Mouse (Mus musculus): ENCODE data around the gene Rap1gap2. TPM values are rescaled to one million over a fixed set of nuclear protein-coding genes. Genes with fewer than 3 reads are reported as not detected.
"Not testable (repeated sequence)": the region's sequence is repeated elsewhere in the genome, so short reads cannot be mapped to it uniquely, and the experiment has no call there.

The Rap1gap2 gene
- total RNA-seq, 2 experiments from 2014 or later, result 135 to 139 TPM

DNA sequence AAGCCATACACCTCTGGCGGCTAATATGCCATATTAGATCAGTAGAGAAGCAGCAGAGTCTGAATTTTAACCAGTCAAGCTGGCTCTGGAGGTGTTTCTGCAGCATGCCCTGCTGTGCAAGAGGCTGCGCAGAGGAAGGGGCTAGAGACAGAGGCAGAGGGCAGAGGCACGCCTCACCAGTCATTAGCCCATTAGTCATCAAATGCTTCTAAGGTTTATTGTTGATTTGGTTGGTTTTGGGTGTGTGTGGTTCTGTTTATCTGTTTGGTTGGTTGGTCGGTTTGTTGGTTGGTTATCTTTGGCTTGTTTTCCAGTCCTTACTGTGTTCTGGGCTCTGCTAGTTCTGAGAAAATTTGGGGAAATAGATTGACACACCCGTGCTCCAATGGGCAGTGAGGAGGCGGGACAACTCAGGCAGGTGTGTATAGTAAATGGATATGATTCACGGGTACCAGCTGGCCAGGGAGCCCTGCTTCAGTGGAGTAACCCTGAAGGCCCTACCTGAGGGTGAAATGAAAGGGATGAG is 26.8 kb downstream of the Rap1gap2 start:
- intact Hi-C loops (cut with DNase I), result no loop called here

DNA sequence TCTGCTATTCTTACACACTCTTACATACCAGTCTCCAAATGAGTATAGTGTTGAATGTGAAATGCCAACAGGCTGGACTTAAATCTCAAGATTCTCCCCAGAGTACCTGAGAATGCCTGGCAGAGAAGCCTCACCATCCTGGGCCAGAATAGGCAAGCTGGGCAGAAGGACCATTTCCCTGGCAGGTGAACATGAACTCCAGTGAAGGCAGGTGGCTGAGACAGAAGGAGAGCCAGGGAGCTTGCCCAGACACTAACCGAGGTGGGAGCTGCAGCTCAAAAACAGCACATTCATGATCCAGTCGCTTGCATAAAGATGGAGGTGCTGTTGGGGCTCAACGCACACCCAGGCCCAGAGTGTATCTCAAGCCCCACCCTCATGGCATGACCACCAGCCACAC is 28.3 kb downstream of the Rap1gap2 start:
- DNase-seq (ENCODE audit: extremely low spot score in 1 of 2, low spot score in 2 of 2), result no peak
- intact Hi-C loops (cut with DNase I), result no loop called here

More for the DNA sequence above, 26.8 kb downstream of the Rap1gap2 start:
- DNase-seq (ENCODE audit: extremely low spot score in 1 of 2, low spot score in 2 of 2), result no peak

DNA sequence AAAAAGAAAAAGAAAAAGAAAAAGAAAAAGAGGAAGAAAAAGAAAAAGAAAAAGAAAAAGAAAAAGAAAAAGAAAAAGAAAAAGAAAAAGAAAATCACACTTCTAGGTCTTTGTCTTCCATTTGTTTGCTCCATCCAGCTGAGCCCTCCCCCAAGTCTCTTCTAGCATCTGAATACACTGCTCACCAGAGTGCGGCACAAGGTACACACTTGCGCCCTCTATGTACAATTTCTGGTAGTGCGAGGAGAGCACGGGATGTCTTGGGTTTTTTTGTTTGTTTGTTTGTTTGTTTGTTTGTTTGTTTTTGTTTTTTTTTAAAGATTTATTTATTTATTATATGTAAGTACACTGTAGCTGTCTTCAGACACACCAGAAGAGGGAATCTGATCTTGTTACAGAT is 29.4 kb downstream of the Rap1gap2 start:
- DNase-seq (ENCODE audit: extremely low spot score in 1 of 2, low spot score in 2 of 2); intact Hi-C loops (cut with DNase I): not testable (repeated sequence)

DNA sequence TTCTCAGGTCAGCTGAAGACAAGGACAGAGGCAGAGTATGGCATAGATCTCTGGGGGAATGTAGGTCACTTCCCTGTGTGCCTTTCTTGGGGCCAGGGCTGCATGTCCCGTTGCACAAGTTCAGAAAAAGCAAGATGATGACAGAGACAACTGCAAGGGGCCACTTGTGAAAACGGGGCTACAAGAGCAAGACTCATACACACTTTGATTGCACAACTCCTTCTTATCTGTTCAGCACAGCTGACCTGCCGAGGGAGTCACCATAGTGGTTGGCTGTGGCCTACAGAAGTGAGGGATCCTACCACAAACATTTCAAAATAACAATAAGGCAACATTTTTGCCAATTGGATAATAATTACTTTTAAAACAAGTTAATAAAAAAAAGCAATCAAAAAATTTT is 33.6 kb downstream of the Rap1gap2 start:
- intact Hi-C loops (cut with DNase I), result no loop called here

DNA sequence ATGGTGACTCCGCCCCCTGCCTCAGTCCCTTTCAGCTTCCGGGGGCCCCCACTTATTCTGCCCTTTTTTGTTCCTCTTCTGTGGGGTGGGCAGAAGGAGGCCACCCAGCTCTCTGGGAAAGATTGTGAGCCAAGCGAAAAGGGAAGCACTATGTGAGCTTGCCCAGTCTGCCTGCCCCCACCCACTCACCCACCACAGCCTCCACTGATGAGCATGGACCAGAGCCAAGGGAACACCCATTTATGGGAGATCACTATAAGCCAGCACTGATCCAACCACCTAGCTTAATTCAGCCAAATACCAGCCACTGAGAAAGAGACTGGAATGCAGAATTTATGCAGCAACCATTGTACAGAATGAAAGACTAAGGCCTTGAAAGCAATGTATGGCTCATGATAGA is 34.8 kb downstream of the Rap1gap2 start:
- intact Hi-C loops (cut with DNase I), result no loop called here
- no peak for DNase-seq (ENCODE audit: extremely low spot score in 1 of 2, low spot score in 2 of 2)

More for the DNA sequence above, 33.6 kb downstream of the Rap1gap2 start:
- DNase-seq (ENCODE audit: extremely low spot score in 1 of 2, low spot score in 2 of 2), result no peak

DNA sequence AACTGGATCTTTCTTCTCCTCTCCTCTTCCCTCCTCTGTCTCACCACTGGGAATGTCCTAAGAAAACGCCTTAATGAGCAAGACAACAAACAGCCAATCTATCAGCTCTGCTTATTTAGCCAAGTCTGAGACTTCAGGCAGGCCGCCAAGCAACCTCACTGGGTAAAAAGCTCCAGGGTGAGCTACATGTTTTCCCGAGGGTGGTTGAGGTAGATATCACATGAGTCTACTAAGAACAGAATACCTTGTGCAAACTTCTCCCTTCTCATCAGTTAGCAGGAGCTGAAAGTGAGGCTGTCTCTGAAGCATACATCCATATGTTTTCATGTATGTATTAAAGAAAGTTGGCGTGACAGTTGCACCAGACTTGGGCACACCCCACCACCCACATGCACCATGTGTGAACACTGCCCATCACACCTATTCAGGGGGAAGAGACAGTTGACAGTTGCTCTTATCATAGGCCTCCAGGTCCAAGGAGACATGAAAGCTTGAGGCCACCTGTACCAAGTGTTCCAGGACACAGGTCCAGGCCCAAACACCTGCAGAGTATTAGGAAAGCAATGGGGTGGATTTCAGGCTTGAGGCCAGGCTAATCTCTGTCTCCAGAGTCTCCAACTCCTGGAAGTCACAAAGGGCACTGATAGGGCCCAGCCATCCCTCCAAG is 35.8 kb downstream of the Rap1gap2 start:
- intact Hi-C loops (cut with DNase I), result no loop called here
- DNase-seq (ENCODE audit: extremely low spot score in 1 of 2, low spot score in 2 of 2), result no peak

DNA sequence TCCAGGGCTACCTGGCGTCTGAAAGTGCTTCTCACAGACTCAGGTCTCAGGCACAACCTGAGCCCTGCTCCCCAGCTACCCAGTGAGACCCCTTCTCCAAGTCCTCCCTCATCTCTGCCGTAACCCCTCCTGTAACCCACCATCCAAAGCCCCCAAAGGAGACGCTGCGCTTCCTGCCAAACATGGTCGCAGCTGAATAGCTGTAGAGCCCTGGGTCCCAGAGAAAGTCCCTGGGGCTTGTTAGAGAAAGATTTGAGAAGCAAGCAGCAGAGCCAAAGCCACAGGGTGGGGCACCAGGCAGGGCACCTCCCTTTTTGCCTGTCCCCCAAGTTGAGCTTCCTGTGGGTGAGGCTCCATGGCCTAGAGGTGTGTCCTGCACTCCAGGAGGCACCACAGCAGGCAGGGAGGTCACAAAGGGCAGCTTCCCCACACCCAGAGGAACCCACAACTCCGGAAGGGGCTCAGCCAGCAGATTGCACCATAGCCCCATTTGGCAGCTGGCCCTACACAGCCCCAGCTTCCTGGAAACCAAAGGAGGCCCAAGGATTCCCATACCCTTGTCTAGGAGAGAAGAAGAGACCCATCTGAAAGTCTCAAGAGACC is 38.2 kb downstream of the Rap1gap2 start:
- intact Hi-C loops (cut with DNase I), result no loop called here

DNA sequence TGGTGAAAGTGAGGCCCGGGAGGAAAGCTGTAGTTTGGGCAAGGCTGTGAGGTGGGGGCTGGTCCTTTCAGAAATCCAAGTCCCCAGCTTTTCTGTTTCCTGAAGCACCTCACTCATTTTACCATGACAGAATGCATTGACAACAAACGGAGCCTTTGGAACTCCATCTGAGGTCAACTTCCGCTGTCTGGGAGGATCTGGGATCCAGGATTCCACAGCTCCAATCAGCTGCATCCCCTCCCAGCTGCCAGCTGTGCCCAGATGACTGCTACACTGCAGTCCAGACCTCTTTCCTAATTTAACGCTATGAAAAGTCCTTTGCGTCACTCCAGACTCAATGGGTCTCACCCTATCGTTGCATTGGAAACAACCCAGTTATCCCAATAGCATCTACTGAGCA is 41.0 kb downstream of the Rap1gap2 start:
- intact Hi-C loops (cut with DNase I), result no loop called here
- no peak for DNase-seq (ENCODE audit: extremely low spot score in 1 of 2, low spot score in 2 of 2)

More for the DNA sequence above, 38.2 kb downstream of the Rap1gap2 start:
- peak in 1 of 2 experiments; percentile 58 for DNase-seq (ENCODE audit: extremely low spot score in 1 of 2, low spot score in 2 of 2)

DNA sequence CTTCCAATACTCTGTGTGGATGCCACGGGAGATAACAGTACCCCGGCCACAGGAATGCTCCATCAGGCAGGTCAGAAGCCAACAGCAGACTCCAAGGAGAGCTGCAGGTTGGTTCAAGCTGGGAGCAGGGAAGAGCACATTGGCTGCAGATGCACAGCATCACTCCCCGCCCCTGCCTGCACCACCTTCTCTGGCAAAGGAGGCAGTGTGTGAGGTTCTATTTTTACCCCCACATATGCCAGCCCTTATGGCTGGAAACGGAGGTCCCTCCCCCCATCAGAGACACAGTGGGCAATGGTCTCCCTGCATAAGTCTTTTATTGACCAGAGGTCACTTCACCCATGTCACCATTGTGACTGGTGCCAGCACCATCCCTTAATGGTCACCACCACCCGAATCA is 42.3 kb downstream of the Rap1gap2 start:
- intact Hi-C loops (cut with DNase I), result no loop called here
- peak in 1 of 2 experiments; percentile 60 for DNase-seq (ENCODE audit: extremely low spot score in 1 of 2, low spot score in 2 of 2)

DNA sequence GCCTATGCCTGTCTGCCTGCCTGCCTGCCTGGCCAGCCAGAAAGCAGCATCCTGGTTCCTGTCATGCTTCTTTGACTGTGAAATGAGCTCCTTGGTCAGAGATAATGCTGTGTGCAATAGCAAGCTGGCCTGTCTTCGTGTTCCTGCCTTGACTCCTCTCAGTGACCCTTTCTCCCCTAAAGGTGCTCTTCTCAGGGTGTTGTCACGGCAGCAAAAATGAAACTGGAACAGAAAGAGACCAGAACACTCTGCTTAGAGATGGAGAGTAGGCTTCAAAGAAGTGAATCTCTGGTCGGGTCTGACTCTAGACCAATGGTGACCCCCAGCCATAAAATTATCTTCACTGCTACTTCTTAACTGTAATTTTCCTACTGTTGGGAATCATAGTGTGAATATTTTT is 42.7 kb downstream of the Rap1gap2 start:
- intact Hi-C loops (cut with DNase I), result no loop called here
- DNase-seq (ENCODE audit: extremely low spot score in 1 of 2, low spot score in 2 of 2), result no peak

DNA sequence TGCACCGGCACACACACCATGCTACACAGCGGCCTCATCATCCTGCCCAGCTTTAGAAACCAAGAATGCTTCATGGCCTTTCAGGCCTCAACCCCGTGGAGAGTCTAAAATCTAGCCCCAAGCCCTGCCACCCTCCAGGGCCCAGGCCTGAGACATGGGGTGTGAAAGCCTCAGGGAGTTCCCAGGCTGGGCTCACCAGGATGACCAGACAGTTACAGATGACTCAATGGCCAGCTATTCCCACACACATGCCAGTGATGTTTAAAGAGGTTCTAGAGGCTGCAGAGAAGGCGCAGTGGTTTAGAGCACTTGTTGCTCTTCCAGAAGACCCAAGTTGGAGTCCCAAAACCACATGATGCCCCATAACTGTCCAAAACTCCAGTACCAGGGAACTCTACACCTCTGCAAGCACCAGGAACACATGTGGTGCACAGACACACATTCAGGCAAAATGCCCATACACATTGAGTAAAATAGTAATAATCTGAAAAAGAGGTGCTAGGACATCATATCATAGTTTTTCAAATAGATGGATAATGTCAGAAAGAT is 44.3 kb downstream of the Rap1gap2 start:
- intact Hi-C loops (cut with DNase I), result no loop called here

DNA sequence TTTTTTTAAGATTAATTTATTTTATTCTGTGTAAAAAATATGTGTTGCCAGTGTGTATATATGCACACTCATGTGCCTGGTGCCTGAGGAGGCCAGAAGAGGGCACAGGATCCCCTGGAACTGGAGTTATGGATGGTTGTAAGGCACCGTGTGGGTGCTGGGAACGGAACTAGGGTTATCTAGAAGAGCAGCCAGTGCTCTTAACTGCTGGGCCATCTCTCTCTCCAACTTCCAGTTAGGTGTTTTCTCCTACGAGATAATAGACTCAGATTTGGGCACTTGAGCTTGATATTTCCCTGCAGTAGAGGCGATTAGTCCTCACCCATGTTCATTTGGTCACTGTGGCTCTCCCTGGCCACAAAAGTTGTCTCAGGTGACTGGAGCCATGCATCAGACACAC is 49.3 kb downstream of the Rap1gap2 start:
- intact Hi-C loops (cut with DNase I), result no loop called here
- no peak for DNase-seq (ENCODE audit: extremely low spot score in 1 of 2, low spot score in 2 of 2)

More for the DNA sequence above, 44.3 kb downstream of the Rap1gap2 start:
- DNase-seq (ENCODE audit: extremely low spot score in 1 of 2, low spot score in 2 of 2), result no peak

DNA sequence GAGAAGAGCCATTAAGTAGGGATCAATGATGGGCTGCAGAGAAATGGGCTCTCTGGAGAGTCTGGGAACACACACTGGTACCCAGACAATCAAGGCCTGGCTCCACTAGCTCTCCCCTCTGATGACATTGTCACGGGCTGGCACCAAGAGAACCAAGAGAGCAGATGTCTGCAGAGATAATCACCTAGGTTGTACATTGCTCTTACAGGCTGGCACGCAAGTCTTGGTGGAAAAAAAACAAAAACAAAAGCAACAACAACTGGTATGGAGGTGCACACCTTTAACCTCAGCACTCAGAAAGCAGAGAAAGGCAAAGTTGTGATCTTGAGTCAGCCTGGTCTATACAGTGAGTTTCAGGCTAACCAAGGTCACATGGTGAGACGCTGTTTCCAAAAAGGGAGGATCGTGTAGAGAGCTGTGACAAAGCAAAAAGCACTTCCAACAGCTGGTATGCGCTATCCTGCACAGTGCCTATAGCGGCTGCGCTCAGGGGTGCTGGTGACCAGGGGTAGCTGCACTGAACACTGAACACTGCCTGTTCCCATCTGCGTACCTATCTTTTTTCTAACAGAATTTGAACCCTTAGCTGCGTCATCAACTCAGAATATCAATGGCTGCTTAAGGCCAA is 50.0 kb downstream of the Rap1gap2 start:
- intact Hi-C loops (cut with DNase I), result no loop called here

DNA sequence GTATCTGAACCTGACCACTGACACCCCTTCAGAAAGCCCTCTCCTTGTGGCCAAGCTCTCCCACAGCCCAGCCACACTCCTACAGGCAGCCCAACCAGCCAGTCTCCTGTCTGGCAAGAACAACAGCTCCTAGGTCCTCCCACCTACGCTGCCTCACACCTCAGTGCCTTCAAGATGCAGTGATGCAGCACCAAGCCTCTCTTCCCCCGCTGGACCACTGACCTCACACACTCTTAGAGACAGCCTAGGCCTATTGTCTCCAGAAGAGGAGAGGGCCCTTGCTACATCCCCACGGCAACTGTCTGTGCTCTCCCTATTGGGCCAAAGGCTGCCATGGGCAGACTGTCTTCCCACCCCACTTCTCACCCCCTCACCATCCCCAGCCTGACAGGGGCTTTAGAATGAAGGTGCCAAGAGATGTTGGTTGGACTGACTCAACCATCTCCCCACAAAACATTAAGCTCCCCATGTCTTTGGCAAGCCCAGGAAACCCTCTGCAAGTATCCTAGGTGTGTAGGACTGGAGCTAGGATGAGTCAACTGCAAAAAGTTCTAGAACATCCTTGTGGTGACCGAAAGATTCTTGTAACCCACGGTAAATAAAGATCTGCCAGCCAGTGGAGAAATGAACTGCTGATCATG is 50.8 kb downstream of the Rap1gap2 start:
- DNase-seq (ENCODE audit: extremely low spot score in 1 of 2, low spot score in 2 of 2), result no peak

More for the DNA sequence above, 50.0 kb downstream of the Rap1gap2 start:
- no peak for DNase-seq (ENCODE audit: extremely low spot score in 1 of 2, low spot score in 2 of 2)

DNA sequence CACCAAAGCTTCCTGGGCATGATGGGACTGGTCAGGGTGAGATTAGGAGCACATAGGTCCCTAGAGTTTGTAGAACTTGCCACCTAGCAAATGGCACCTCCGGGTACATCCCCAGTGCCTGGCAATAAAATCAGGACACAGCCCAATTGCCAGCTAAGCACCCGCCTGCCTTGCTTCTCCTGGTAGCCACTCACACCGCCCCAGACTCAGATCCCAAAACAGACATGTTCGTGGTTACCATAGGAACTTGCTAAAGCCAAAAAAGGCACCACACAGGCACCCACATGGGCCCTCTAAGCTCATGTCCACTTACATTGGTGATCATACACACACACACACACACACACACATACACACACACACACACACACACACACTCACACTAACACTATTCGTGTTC is 51.8 kb downstream of the Rap1gap2 start:
- intact Hi-C loops (cut with DNase I), result no loop called here
- DNase-seq (ENCODE audit: extremely low spot score in 1 of 2, low spot score in 2 of 2), result no peak

More for the DNA sequence above, 50.8 kb downstream of the Rap1gap2 start:
- intact Hi-C loops (cut with DNase I), result no loop called here

DNA sequence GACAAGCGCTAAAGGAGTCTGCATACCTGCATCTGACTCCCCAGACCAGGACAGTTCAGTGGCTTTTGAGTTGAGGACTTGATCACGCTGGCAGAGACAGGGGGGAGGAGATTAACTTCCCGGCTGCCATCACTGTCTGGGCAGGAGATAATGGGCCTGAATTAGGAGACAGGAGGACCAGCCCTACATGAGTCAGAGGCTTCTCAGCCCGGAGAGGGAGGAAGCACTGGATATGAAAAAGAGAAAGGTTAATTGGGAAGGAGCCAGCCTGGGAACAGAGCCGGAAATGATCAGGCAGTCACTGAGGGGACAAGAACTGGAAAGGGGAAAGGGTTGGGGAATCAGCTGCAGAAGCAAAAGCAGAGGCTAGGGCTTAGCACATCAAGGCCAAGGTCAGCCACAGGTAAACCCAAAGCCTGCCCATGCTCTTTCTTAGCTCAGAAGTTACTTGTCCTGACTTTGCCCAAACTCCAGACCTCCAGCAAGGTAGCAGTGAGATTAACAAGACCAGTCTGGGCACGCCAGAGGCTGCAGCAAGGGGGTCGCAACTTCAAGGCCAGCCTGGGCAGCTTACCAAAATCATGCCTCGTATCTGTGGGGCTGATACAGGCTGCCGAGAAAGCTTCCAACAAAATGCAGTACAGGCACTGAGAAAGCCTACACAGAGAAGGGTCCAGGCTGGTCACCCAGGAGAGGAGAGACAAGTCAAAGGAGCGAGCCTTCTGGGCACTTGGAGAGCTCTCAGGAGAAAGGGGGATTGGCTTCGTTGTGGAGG is 53.1 kb downstream of the Rap1gap2 start:
- intact Hi-C loops (cut with DNase I), result no loop called here
- DNase-seq (ENCODE audit: extremely low spot score in 1 of 2, low spot score in 2 of 2), result no peak

DNA sequence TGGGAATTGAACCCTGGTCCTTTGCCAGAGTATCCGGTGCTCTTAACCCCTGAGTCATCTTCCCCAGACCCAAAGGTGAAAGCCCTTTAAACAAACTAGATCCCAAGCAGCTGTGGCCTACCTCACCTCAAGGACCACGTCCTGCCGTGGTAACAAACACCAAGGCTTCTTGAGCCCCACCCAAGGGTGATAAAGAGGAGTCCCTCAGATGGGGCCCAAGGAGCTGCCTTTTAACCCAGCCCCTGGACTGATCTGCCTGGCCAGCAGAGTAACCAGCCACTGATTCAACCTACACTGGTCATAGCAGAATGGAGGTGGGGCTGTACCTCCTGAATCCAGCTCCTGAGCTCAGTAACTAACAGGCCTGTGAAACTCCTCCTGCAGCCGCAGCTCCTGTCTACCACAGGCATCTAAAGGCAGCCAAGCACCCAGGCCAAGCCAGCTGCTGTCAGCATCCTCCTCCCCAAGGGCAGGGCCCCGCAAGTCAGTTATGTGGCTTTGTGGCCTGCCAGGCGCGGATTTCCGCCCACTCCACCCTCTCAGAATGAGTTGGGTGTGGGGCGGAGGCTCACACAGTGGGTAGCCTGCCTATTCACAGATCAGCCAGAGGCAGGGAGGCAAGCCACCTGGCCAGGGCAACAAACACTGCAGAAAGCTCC is 54.9 kb downstream of the Rap1gap2 start:
- peak in 1 of 2 experiments; percentile 74 for DNase-seq (ENCODE audit: extremely low spot score in 1 of 2, low spot score in 2 of 2)
- intact Hi-C loops (cut with DNase I), result no loop called here
